Mouse (Mus musculus) small intestine, adult 10 weeks (tissue): ENCODE measurements around the gene Topaz1. TPM values are rescaled to one million over a fixed set of nuclear protein-coding genes. Genes with fewer than 3 reads are reported as not detected.

ENCODE experiments used
- polyA plus RNA-seq: library from polyadenylated mRNA; stranded (reverse); fragments of 350-450 nt; fragmentation: Illumina TruSeq; extraction: RNeasy Lipid Tissue Mini Kit (QIAGEN cat#74804); gene quantifications from one replicate; pipeline ENCODE4 v1.2.3, GENCODE M21; 2014; ENCODE audit warnings: low replicate concordance

The Topaz1 gene
- 0.22 TPM for polyA plus RNA-seq

DNA sequence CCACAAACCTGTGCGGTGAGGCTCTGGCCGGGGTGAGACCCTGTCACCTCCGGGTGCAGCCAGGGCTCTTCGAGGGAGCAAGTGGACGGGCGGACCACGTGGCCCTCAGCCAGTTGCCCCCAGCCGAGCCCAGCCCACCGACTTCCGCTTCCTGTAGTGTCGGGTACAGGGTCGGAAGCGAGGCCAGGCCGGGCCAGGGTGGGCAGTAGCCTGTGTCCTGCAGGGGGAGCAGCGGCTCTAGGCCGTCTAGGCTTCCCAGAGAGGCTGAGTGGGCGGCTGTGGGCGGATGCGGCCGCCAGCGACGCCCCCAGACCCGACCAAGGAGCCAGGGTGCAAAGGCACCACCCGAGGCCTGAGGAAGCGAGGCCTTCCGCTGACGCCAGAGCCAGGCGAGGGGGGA is at the start of gene Topaz1:
Topaz1 (plus strand) TSS at position 287 of the 400 bp plus-strand sequence.

DNA sequence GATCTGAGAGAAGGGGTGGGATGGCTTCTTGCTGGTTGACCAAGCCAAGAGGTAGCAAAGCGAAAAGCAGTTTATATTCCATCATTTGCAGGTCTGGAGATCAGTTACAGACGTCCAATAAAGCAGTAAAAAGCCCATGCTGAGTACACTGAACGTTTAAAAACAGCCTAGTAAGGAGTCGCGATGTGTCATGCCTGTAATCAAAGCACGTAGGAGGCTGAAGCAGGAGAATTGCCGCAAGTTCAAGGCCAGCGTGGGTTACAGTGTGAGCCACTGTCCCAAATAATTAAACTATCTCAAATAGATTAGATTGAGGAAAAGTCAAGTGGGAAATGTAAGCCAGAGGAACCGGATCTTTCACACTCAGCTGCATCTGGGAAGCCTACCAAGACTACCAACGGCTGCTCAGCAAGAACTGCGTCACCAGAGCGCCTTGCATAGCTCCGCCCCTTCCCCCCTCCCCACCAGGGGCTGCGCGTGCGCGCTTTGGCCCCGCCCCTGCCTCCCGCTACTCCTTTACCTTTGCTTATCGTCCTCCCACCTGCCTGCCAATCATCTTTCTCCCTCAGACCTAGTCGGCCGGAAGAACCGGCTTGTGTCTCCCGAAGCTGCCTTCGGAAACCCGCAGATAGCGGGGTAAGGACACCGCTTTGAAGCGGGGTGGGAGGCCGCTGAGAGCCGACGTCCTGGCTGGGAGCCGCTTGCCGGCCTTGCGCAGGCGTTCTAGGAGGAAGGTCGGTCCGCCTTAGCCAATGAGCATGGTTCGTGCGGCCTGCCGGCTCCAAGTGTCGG is 58.1 kb downstream of the Topaz1 start, which contains the start of gene Tcaim:
Tcaim (plus strand) TSS at position 487 of the 792 bp plus-strand sequence.

GRCm38 (mm10) chr9:122843760-122844159 is 96.6 kb downstream of the Topaz1 start, which contains the start of gene Gm35549:
Gene Gm35549 (minus strand): TSS chr9:122844035.

Other genes with a start within 250 kb of the Topaz1 start
- gene Tcaim, start 58.2 kb downstream of the Topaz1 start, polyA plus RNA-seq, result 11.8 TPM
- gene Gm35549, start 96.7 kb downstream of the Topaz1 start, polyA plus RNA-seq, result not detected
- gene Zfp445, start 118.7 kb downstream of the Topaz1 start, polyA plus RNA-seq, result 134 TPM
- gene Zkscan7, start 138.3 kb downstream of the Topaz1 start, polyA plus RNA-seq, result 22.1 TPM
- gene Zfp105, start 175.7 kb downstream of the Topaz1 start, polyA plus RNA-seq, result 1.8 TPM
- 160 TPM for gene 1110059G10Rik, start 203.7 kb downstream of the Topaz1 start, polyA plus RNA-seq
- 58.2 TPM for gene Kif15, start 203.7 kb downstream of the Topaz1 start, polyA plus RNA-seq